Mouse (Mus musculus): ENCODE data around the gene Lrrfip2. TPM values are rescaled to one million over a fixed set of nuclear protein-coding genes. Genes with fewer than 3 reads are reported as not detected.
A peak's percentile ranks its signal among the peaks of the same experiment; 100 is the strongest.

Lrrfip2 gene
- polyA plus RNA-seq (2017; shearing (Covaris generic)), result 10 to 100 TPM in 2 of 3 experiments, 1 to 10 TPM in 1; 8.4 to 17.2 (median 17.0) TPM

DNA sequence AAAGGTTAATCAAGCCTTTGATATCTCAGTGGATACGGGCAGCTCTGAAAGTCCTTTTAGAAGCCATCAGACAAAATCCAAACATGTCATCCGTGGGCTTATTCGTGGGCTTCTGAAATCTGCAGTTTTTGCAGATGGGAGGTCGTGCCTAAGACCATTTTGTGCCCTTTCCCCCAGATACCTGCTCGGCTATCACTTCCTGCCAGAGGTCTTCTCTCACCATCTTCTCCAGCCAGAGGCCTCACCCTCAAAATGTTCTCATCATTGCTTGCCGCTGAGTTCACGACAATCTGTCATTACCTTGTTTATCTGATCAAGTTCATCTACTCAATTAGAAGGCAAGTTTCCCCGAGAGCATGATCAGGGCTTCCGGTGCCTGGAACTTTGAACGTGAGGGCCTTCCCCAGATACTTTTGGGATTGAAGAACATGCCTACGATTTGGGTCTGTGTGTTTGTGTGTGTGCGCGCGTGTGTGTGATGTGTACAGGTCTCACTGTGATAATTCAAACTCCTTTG is at the start of gene Lrrfip2:
Gene Lrrfip2 (plus strand): TSS at position 467 of the 517 bp plus-strand sequence.
- peak; percentile 24 for ATAC-seq

DNA sequence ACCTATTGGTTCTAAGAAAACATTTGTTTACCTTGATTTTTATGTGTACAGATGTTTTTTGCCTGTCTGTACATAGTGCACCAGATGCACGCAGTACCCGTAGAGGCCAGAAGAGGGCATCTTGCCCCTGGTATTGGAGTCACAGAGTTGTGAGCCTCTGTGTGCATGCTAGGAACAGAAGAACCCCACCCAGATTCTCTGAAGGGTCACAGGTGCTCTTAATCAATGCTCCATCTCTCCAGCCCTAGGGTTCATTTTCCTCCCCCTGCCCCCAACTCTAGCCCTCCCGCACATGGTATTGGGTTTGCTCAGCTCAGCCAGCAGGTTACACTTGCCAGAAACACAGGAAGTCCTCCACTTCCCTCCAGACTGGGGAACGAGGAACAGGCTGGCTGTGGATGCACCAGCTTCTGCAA is 46.8 kb upstream of the Lrrfip2 start:
- ATAC-seq, result no peak

DNA sequence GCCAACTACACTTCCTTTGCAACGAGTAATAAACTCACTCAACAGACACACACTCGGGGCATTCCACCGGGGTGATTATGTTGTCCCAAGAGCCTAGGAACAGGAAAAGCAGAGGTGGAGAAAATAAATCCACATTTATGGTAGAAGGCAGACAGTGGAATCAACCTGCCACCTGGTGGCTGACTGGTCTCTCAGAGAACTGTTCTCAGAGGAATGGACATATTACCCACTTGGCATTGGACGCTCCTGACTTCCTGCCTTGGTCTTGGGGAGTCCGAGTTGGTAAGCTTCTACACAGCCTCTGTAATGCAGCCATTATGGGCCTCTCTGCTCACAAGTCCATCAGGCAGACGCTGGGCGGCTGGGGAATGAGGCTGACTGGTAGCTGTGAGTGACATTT is 45.2 kb upstream of the Lrrfip2 start:
- no peak for ATAC-seq

- no peak for ATAC-seq
Observed at GRCm38 (mm10) chr9:111072971-111073370, 44.4 kb upstream of the Lrrfip2 start.

GRCm38 (mm10) chr9:111077745-111078144 is 39.6 kb upstream of the Lrrfip2 start:
- no peak for ATAC-seq

DNA sequence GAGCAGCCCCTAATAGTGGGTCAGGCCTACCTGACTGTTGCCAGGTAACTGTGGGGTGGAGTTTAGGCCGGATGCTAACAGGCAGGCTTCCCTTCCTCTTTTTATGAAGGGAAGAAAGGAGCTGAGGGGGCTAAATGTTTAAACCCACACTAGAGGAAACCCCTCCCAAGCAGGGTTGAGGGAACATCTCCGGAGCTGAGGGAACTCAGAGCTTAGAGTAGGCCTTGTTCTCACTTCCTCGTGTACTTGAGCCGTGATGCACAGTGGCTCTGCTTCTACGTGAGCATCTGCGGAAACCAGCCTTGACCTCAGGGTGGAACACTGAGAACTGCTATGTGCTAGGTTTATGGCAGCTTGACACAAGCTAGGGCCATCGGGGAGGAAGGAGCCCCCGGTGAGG is 36.6 kb upstream of the Lrrfip2 start:
- ATAC-seq, result no peak

GRCm38 (mm10) chr9:111081765-111082164 is 35.6 kb upstream of the Lrrfip2 start:
- ATAC-seq, result no peak

- no peak for ATAC-seq
Observed at GRCm38 (mm10) chr9:111085329-111085728, 32.1 kb upstream of the Lrrfip2 start.

DNA sequence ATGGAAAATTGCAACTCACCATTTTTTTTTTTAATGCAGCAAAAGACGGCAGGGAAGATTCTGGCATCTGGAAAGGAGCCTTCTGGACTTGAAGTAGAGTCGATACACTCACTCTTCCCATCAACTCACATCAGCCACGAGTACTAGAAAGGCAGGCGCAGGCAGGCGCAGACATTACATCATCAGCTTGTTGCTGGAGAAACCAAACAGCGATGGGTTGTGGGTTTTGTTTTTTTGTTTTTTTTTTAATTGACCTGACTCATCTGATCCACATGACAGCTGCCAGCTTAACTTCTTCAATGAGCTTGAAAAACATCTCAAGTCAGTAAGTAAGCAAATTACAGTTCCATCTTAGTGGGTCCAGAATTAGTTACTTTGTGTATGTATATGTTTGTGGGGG is 31.3 kb upstream of the Lrrfip2 start:
- no peak for ATAC-seq

- no peak for ATAC-seq
Observed at GRCm38 (mm10) chr9:111086995-111087606, 30.3 kb upstream of the Lrrfip2 start.

- ATAC-seq, result no peak
Observed at GRCm38 (mm10) chr9:111087960-111088359, 29.4 kb upstream of the Lrrfip2 start.

- ATAC-seq, result no peak
Observed at GRCm38 (mm10) chr9:111088886-111089285, 28.5 kb upstream of the Lrrfip2 start.

- ATAC-seq, result no peak
Observed at GRCm38 (mm10) chr9:111092657-111093056, 24.7 kb upstream of the Lrrfip2 start.

GRCm38 (mm10) chr9:111093094-111093493 is 24.3 kb upstream of the Lrrfip2 start:
- no peak for ATAC-seq

GRCm38 (mm10) chr9:111094626-111095025 is 22.8 kb upstream of the Lrrfip2 start:
- no peak for ATAC-seq

DNA sequence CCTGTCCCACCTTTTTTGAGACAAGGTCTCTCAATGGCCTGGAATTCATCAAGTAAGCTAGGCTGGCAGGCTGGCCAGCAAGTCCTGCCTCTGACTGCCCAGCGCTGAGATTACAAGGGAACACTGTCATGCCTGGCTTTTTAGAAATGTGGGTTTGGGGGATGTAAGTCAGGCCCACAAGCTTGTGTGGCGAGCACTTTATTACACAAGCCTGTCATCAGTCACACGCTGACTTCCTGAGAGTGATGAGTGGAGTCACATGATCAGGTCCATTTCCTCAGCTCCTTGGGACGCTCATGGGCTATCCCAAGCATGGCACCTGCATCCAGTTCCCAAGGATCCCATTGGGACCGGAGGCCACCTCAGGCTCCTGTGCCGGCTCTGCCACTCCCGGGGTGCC is 21.7 kb upstream of the Lrrfip2 start:
- no peak for ATAC-seq

GRCm38 (mm10) chr9:111096419-111097326 is 20.7 kb upstream of the Lrrfip2 start:
- ATAC-seq, result no peak

GRCm38 (mm10) chr9:111097543-111097942 is 19.8 kb upstream of the Lrrfip2 start:
- ATAC-seq, result no peak

DNA sequence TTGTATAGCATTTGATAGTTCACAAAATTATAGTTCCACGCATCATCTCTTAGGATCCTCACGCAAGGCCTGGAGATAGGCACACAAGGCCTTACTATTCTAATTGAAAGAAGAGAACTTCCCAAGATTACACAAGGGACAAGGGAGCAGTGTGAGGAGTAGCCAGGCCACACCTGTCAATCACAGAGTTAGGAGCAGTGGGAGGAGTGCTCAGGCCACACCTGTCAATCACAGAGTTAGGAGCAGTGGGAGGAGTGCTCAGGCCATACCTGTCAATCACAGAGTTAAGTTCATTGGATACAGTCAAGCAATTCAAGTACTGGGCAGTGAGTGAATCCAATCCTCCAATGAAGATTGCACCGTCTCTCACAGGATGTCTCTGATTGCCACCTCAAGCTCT is 17.0 kb upstream of the Lrrfip2 start:
- no peak for ATAC-seq

DNA sequence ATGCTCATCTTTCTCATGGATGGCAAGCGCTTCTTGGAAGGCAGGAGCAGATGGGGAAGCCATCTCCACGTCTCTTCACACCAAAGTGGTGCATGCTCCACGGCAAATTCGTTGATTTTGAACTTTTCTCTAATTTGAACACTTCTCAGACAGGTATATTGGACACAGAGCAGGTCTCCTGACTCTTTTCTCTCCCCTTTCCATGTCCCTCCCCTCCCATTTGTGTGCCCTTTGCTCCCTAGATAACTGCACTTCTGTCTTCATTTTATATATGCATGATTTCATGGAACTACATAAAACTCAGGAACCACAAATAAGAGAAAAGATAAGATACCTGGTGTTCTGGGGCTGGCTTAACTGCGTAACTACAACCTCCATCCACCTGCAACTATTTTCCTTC is 14.1 kb upstream of the Lrrfip2 start:
- ATAC-seq, result no peak

DNA sequence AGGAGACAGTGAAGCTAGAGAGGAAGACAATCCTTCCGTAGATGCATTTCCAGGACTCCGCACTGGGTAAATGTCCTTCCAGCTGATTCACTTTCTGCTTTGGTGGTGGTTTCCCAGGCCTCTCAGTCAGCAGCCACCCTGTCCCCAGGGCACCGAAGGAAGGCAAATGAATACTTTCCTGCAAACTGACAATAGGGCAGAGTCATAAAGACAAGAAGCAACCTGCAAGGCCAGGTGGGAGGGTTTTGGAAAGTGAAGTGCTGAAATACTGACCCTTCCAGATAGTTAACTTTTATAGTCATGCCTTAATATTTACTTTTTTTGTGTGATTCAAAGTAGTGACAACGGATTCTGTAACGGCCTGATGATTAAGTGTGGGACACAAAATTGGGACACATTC is 13.5 kb upstream of the Lrrfip2 start:
- ATAC-seq, result no peak

- ATAC-seq, result no peak
Observed at GRCm38 (mm10) chr9:111107863-111108262, 9.5 kb upstream of the Lrrfip2 start.

DNA sequence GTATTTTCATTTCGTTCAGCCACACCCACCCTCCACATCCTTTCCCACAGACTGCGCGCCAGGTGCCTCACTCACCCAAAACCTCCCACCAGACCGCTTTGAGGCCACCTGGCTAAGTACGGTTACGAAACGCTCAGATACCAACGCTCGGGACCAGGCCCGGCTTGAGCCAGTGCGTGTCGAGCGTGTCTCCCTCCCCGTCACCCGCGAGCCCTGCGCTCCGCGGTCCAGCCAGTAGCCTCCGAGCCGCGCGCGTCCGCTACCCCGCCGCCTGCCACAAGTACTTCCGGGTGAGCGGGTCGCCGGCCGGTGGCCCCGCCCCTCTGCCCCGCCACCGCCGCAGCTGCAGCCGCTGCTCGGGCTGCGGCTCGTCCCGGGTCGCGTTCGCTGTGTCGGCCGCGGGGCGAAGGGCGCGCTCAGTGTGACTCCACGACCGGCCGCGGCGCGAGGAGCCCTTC is 431 bp downstream of the Lrrfip2 start:
- peak; percentile 78 for ATAC-seq
